Mouse (Mus musculus) heart, postnatal 4 days (tissue): Measurements from ENCODE around the gene Fam221b. TPM values are rescaled to one million over a fixed set of nuclear protein-coding genes. Genes with fewer than 3 reads are reported as not detected.

Experiments
- DNase-seq: peaks from one replicate; pipeline ENCODE4 v3.0.0; 2021
- microRNA-seq, 2 experiments: library from miRNA; unstranded; fragments of <30 nt; microRNA quantifications; one replicate each; pipeline ENCODE4 v1.2.0; 2021 to 2022
- total RNA-seq, 2 experiments: library from RNA; stranded (reverse); gene quantifications; 2 replicates each; pipeline ENCODE4 v1.2.3; 2021

Gene Fam221b
- total RNA-seq, 2 experiments from 2014 or later, result 0.23 TPM; not detected in 1

GRCm38 (mm10) chr4:43612534-43612933 lies 56.4 kb downstream of the Fam221b start:
- DNase-seq, result no peak

Small RNAs within 50 kb of the gene (microRNA-seq; reads per million reads assigned to microRNA genes)
- gene Gm25262, result 0.35 to 0.82 reads per million in 2 experiments

Other genes with a start within 250 kb of the Fam221b start
- not detected for gene Fam166b, start 240.0 kb downstream of the Fam221b start, total RNA-seq
- gene Tesk1, start 227.2 kb downstream of the Fam221b start, total RNA-seq, result 10 to 100 TPM; 41.2 to 45.4 TPM
- gene Cd72, start 214.5 kb downstream of the Fam221b start, total RNA-seq, result under 1 TPM; 0.56 to 0.69 TPM
- gene Sit1, start 185.4 kb downstream of the Fam221b start, total RNA-seq, result not detected
- 10 to 100 TPM; 33.3 to 36.9 TPM for gene Ccdc107, start 176.2 kb downstream of the Fam221b start, total RNA-seq
- 10 to 100 TPM; 14.0 to 15.7 TPM for gene Arhgef39, start 169.4 kb downstream of the Fam221b start, total RNA-seq
- under 1 TPM; 0.74 to 0.97 TPM for gene Car9, start 162.2 kb downstream of the Fam221b start, total RNA-seq
- 100 to 1,000 TPM; 104 to 136 TPM for gene Tpm2, start 145.4 kb downstream of the Fam221b start, total RNA-seq
- gene Creb3, start 106.8 kb downstream of the Fam221b start, total RNA-seq, result 10 to 100 TPM; 53.2 to 53.4 TPM
- gene Tln1, start 106.5 kb downstream of the Fam221b start, total RNA-seq, result 100 to 1,000 TPM; 184 to 187 TPM
- gene Rgp1, start 90.4 kb downstream of the Fam221b start, total RNA-seq, result 10 to 100 TPM; 38.6 to 39.1 TPM
- gene Gba2, start 90.3 kb downstream of the Fam221b start, total RNA-seq, result 10 to 100 TPM; 17.7 to 17.8 TPM
- under 1 TPM in 1 of 2 experiments, not detected in 1; 0.52 TPM for gene Msmp, start 84.7 kb downstream of the Fam221b start, total RNA-seq
- gene Npr2, start 37.2 kb downstream of the Fam221b start, total RNA-seq, result 10 to 100 TPM; 35.1 to 35.8 TPM
- gene Spag8, start 15.6 kb downstream of the Fam221b start, total RNA-seq, result under 1 TPM in 1 of 2 experiments, not detected in 1; 0.32 TPM
- 10 to 100 TPM; 92.2 to 98.4 TPM for gene Hint2, start 12.7 kb downstream of the Fam221b start, total RNA-seq
- gene Tmem8b, start 174 bp downstream of the Fam221b start, total RNA-seq, result 10 to 100 TPM; 15.4 to 17.9 TPM
- not detected for gene Olfr70, start 31.7 kb upstream of the Fam221b start, total RNA-seq
- gene Olfr71, start 41.1 kb upstream of the Fam221b start, total RNA-seq, result not detected
- gene Hrct1, start 58.0 kb upstream of the Fam221b start, total RNA-seq, result 1 to 10 TPM; 3.2 to 3.4 TPM
- 1 to 10 TPM; 2.0 to 2.3 TPM for gene Spaar, start 60.9 kb upstream of the Fam221b start, total RNA-seq
- not detected for gene Olfr159, start 101.9 kb upstream of the Fam221b start, total RNA-seq
- not detected for gene Olfr156, start 154.8 kb upstream of the Fam221b start, total RNA-seq
- not detected for gene Olfr157, start 171.1 kb upstream of the Fam221b start, total RNA-seq
- not detected for gene Olfr155, start 182.4 kb upstream of the Fam221b start, total RNA-seq
- 10 to 100 TPM; 11.7 to 11.9 TPM for gene Reck, start 206.4 kb upstream of the Fam221b start, total RNA-seq